Mouse (Mus musculus) neural tube, embryonic 15.5 days (tissue): ENCODE measurements around the gene Cstl1. TPM values are rescaled to one million over a fixed set of nuclear protein-coding genes. Genes with fewer than 3 reads are reported as not detected.

Experiments
- ATAC-seq: fragments of 200-750 bp; cut with Nextera tagmentation; 2 replicates; pipeline ENCODE4 v1.8.0; 2017; ENCODE audit warnings: mild to moderate bottlenecking, moderate TSS enrichment, moderate library complexity; ENCODE audit not compliant: low FRiP score
- H3K27ac ChIP-seq: fragments of 300-500 bp; sonication (generic); replicated peaks from 2 replicates; pipeline ENCODE4 v1.5.1; 2015; ENCODE audit warnings: mild to moderate bottlenecking, inconsistent platforms
- H3K27me3 ChIP-seq: fragments of 300-500 bp; sonication (generic); replicated peaks from 2 replicates; pipeline ENCODE4 v1.6.1; 2015; ENCODE audit warnings: inconsistent platforms
- H3K36me3 ChIP-seq: fragments of 300-500 bp; sonication (generic); 2 replicates; pipeline ENCODE4 v1.6.1; 2015; ENCODE audit warnings: inconsistent platforms
- H3K4me1 ChIP-seq: fragments of 300-500 bp; sonication (generic); 2 replicates; pipeline ENCODE4 v1.6.1; 2015; ENCODE audit warnings: inconsistent platforms
- H3K4me2 ChIP-seq: fragments of 300-500 bp; sonication (generic); 2 replicates; pipeline ENCODE4 v1.6.1; 2015; ENCODE audit warnings: inconsistent platforms, mild to moderate bottlenecking, moderate library complexity
- H3K4me3 ChIP-seq: fragments of 300-500 bp; sonication (generic); replicated peaks from 2 replicates; pipeline ENCODE4 v1.5.1; 2015; ENCODE audit warnings: mild to moderate bottlenecking, inconsistent platforms
- H3K9ac ChIP-seq: fragments of 300-500 bp; sonication (generic); replicated peaks from 2 replicates; pipeline ENCODE4 v1.6.1; 2015; ENCODE audit warnings: mild to moderate bottlenecking, inconsistent platforms
- H3K9me3 ChIP-seq: fragments of 300-500 bp; sonication (generic); replicated peaks from 2 replicates; pipeline ENCODE4 v1.6.1; 2016; ENCODE audit warnings: inconsistent platforms
- WGBS: fragments of 180-500 bp; shearing (Covaris S2); methylation state at CpG from one replicate; pipeline ENCODE4 v1.1.7; 2015; ENCODE audit warnings: mixed read lengths; 5-methylcytosine and 5-hydroxymethylcytosine counted together
- polyA plus RNA-seq: library from polyadenylated mRNA; unstranded; fragments of >200 nt; fragmentation: Nextera tagmentation; extraction: Ambion mirVana; gene quantifications from 2 replicates; pipeline ENCODE4 v1.2.1, GENCODE M21; 2015

Gene Cstl1
- not detected in 2 replicates for polyA plus RNA-seq

DNA sequence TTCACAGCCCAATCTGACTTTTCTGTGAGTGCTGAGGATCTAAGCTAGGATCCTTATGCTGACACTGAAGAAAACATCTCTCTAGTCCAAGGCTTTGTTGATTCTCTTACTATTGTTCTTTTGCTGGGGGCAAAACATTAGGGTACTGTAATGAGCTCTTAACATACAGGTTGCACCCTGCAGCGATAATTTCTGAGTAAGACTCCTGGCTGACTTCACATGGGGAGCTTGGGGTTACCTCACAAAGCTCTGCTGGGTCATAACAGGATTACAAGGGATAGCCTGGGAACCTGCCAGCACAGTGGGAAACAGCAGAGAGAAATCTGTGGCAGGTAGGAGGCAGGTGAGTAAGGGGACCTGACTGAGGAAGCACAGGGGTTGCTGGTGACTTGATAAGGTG, at the start of gene Cstl1:
Cstl1 (plus strand) TSS at position 301 of the 400 bp plus-strand sequence.
- H3K4me1 ChIP-seq: no peaks in the 10 kb centered on the region
- H3K4me3 ChIP-seq: no peak within 1 kb of the TSS
- no peak within 1 kb of the TSS for H3K27ac ChIP-seq
- WGBS: 81% methylated on average over 1 of the region's 1 CpGs
- no peaks in the 10 kb centered on the region for H3K27me3 ChIP-seq
- ATAC-seq: no peak
- no peak within 1 kb of the TSS for H3K9ac ChIP-seq
- H3K4me2 ChIP-seq: no peak within 1 kb of the TSS
- H3K9me3 ChIP-seq: no peaks in the 10 kb centered on the region
- H3K36me3 ChIP-seq: no peaks in the 10 kb centered on the region

DNA sequence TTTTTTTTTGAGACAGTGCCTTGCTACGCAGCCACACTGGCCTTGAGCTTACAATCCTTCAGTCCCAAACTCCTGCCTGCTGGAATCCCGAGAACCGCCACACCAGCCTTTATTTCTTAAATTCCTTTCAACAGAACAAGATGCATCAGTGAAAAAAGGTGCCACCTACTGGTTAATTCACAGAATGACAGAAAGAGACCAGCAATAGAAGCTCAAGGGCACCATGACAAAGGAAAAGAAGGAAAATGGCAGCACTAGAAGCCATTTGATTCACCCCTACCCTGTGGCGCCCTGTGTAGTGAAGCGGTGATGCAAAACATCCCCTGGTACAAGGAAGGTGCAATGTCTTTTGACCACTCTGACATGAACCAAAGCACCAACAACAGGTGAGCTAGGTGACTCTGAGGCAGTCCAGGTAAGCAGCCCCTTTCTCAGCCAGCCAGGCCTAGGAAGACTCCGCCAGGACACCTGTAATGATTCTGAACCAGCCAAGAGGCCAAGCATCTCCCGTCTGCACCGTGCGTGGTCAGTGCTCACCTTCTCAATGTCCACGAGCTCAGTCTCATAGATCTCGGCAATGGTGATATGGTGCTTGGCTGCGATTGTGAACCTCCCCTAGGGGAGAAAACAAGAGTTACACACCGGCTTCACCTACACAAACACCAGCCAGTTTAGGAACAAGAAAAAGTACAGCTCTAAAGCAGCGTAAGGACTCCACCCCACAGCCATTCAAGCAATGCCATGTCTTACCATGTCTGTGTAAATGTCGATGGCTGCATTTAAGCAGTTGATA, 43.6 kb upstream of the Cstl1 start:
- no peak overlapping the region; the same call in 1 of the 2 replicates for H3K27ac ChIP-seq
- no peak overlapping the region for H3K4me2 ChIP-seq
- peaks cover 35% of the 10 kb centered on the region for H3K36me3 ChIP-seq
- no peak overlapping the region for H3K9ac ChIP-seq
- H3K27me3 ChIP-seq: no peaks in the 10 kb centered on the region
- WGBS: 76% methylated on average over 15 of the region's 15 CpGs
- ATAC-seq: peak; percentile 58
- 0 out of 2 replicates have a peak, but pooled peaks cover 5% of the 10 kb centered on the region for H3K4me1 ChIP-seq
- H3K9me3 ChIP-seq: no peaks in the 10 kb centered on the region
- H3K4me3 ChIP-seq: no peak overlapping the region

GRCm38 (mm10) chr2:148707202-148707530, 43.0 kb upstream of the Cstl1 start:
- H3K4me1 ChIP-seq: 0 out of 2 replicates have a peak, but pooled peaks cover 5% of the 10 kb centered on the region
- WGBS: 52% methylated on average over 6 of the region's 6 CpGs
- H3K4me3 ChIP-seq: no peak overlapping the region
- H3K9ac ChIP-seq: no peak overlapping the region
- no peaks in the 10 kb centered on the region for H3K27me3 ChIP-seq
- no peak overlapping the region for H3K4me2 ChIP-seq
- H3K9me3 ChIP-seq: no peaks in the 10 kb centered on the region
- peaks cover 40% of the 10 kb centered on the region for H3K36me3 ChIP-seq
- no peak overlapping the region for H3K27ac ChIP-seq
- ATAC-seq: peak; percentile 56; the same call in 1 of the 2 replicates

DNA sequence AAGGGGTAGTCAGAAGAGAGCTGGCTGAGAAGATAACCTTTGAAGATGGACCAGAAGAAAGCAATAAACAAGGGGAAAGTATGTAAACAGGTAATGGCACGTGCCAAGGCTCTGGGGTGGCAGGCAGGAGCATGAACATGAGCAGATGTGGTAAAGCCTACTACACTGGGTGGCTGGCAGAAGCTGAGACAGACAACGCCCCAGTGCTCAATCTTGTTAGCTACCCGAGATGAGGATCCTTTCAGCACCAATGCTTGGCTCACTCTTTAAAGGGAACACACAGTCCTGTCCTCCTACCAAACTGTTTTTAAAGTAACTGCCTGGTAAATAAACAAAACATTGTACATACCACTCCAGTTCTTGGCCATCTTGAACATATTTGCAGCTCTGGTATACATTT, 37.8 kb upstream of the Cstl1 start:
- H3K4me1 ChIP-seq: no peaks in the 10 kb centered on the region
- H3K36me3 ChIP-seq: peaks cover 24% of the 10 kb centered on the region
- H3K9me3 ChIP-seq: no peaks in the 10 kb centered on the region
- H3K9ac ChIP-seq: no peak overlapping the region
- no peak overlapping the region for H3K27ac ChIP-seq
- ATAC-seq: no peak
- H3K4me2 ChIP-seq: no peak overlapping the region
- H3K4me3 ChIP-seq: no peak overlapping the region
- 87% methylated on average over 3 of the region's 3 CpGs for WGBS
- no peaks in the 10 kb centered on the region for H3K27me3 ChIP-seq

DNA sequence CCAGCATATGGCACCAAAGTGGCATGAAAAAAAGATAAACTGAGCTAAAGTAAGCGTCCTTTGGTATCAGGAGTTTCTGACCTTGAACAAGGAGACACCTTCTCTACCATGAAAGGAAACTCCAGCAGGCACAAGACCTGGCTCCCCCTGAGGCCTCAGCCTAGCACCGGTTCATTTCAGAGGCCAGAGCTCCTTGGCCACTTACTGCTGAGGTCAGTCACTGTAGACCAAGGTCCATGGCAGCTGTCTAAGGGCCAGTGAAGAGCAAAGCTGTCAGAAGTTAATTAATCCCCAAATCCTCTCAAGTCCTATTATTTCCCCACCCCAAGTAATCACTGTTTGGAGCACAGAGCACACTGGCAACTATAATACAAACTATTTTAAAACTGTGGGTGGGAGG, 33.1 kb upstream of the Cstl1 start:
- 90% methylated on average over 2 of the region's 2 CpGs for WGBS
- Histone ChIP-seq H3K36me3 (0 out of 2 replicates have a peak, but pooled peaks cover under 1% of the 10 kb centered on the region), H3K4me3 (no peak overlapping the region), H3K4me2 (no peak overlapping the region), H3K27ac (no peak overlapping the region), H3K4me1 (no peaks in the 10 kb centered on the region), H3K9me3 (no peaks in the 10 kb centered on the region), H3K27me3 (no peaks in the 10 kb centered on the region), H3K9ac (no peak overlapping the region)
- ATAC-seq: no peak

DNA sequence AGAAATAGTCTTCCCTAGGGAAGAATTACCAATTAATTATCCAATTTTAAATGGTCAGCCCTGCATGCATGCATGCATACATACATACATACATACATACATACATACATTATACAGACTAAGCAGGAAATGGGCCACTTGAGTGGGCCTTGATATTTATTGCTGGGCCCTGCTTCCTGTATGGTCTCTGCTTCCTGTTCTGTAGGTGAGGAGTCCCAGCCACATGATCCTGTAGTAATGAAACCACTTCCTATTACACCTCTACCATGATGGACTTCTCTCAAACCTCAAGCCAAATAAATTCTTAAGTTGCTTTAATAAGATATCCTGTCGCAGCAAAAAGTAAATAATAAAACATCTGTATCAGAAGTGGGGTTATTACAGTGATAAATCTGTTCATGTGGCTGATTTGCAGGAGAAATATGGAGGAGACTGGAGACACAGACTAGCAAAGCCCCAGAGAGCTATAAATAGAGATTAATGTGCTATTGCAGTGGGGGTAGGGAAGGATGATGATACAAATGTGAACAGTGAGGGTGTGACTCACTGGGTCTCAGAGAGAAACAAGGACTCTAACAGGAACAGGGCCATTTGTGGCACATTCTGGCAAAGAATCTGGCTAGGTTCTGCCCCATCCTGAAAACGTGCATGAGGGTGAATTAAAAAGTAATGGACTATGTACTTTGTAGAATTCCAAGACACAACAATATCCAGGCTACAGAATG, 30.7 kb upstream of the Cstl1 start:
- no peaks in the 10 kb centered on the region for H3K9me3 ChIP-seq
- no peak overlapping the region for H3K27ac ChIP-seq
- no peak overlapping the region for H3K4me3 ChIP-seq
- no peak overlapping the region for H3K4me2 ChIP-seq
- H3K36me3 ChIP-seq: no peaks in the 10 kb centered on the region
- ATAC-seq: no peak
- 52% methylated on average over 2 of the region's 2 CpGs for WGBS
- H3K27me3 ChIP-seq: no peaks in the 10 kb centered on the region
- no peaks in the 10 kb centered on the region for H3K4me1 ChIP-seq
- no peak overlapping the region for H3K9ac ChIP-seq

DNA sequence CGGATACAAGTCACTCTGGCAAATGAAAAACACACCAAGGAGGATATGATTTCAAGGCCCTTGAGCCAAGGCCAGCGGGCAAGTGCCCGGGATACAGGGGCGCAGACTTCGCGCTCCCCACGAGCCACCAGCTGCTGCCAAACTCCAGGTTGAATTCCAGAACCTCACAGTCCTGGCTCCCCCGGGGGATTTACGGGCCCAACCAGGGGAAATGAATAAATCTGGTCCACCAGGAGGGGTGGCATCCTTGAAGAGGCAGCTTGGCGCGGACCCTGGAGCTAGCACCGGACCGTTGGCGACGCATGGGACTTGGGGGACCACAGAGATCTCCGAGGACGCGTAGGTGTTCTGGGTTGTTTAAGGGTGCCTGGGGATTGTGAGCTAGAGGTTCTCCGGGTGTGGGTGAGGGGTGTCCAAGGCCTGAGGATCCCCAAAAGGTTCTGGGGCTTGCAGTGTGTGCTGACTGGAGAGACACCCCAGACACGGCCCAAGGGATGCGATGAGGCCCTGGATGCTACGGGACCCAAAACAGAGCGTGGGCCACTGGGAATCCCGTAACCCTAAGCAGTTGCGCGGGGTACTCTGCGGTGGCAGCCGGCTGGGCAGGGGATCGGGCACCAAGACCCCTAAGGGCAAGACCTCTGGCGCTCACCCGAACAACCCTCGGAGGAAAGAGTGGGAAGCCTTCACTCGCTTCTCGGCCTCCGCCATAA, 18.4 kb upstream of the Cstl1 start:
- ATAC-seq: peak; percentile 82
- under 1% methylated on average over 35 of the region's 35 CpGs for WGBS
- Histone ChIP-seq H3K27me3 (no peaks in the 10 kb centered on the region), H3K9ac (peak overlapping the region; percentile 94), H3K4me2 (peak overlapping the region; percentile 71), H3K4me1 (peaks cover 31% of the 10 kb centered on the region), H3K4me3 (peak overlapping the region; percentile 93), H3K36me3 (no peaks in the 10 kb centered on the region), H3K9me3 (no peaks in the 10 kb centered on the region), H3K27ac (peak overlapping the region; percentile 81)

DNA sequence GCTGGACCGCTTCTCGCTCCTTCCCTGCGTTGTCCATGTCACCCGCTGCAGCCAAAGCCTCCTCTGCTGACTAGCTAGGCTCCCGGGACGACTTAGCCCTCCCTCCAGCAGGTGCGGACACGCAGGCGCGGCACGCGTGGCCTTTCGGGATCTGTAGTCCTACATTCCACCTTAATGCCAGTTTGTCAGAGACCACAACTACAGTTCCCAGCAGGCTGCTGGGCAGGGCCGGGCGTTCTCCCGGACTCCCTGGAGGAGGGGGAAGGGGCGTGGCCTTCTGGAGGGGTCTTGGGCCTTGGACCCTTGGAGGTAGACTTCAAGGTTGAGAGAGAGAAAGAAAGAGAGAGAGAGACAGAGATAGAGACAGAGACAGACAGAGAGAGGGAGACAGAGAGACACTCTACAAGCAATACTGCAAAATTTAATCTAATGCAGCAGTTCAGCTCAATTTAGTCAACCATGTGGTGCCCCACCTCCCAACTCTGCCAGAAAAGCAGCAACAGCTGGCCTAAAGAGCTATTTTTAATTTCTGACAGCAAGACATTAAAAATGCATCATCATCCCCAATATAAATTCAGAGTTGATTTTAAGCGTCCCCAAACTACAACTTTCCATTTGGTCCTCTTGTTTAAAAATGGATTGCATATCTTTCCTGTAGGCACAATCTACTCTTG, 17.7 kb upstream of the Cstl1 start, which contains the start of gene Napb:
Napb (minus strand) TSS at position 141 of the 674 bp plus-strand sequence.
- Histone ChIP-seq H3K27ac (peak within 1 kb of the TSS; percentile 81), H3K36me3 (no peaks in the 10 kb centered on the region), H3K4me3 (peak within 1 kb of the TSS; percentile 93), H3K9me3 (no peaks in the 10 kb centered on the region), H3K27me3 (no peaks in the 10 kb centered on the region), H3K4me2 (peak within 1 kb of the TSS; percentile 71), H3K4me1 (peaks cover 31% of the 10 kb centered on the region), H3K9ac (peak within 1 kb of the TSS; percentile 94)
- peak; percentile 100 for ATAC-seq
- WGBS: 4% methylated on average over 18 of the region's 18 CpGs

DNA sequence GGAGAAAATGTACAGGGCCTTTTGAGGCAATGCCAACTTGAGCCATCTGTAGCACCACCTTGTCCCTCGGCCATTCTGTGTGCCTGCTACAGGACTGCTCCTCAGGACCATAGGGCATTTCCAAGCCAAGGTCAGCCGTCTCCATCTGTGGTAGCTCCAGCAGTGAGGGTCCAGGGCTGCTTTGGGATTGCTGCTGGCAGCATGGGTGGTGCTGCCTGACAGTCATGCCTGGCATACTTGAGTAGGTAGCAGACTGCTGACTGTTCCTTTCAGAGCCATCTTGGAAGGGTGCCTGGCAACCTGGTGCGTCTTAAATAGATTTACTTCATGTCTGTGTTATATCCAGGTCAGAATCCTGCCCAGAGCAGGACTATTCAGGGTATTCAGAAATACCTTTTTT, 7.2 kb upstream of the Cstl1 start:
- H3K9ac ChIP-seq: no peak overlapping the region
- H3K36me3 ChIP-seq: no peaks in the 10 kb centered on the region
- no peak for ATAC-seq
- no peak overlapping the region for H3K4me3 ChIP-seq
- H3K4me2 ChIP-seq: no peak overlapping the region
- no peak overlapping the region for H3K27ac ChIP-seq
- 71% methylated on average over 3 of the region's 3 CpGs for WGBS
- H3K4me1 ChIP-seq: no peaks in the 10 kb centered on the region
- H3K27me3 ChIP-seq: no peaks in the 10 kb centered on the region
- H3K9me3 ChIP-seq: no peaks in the 10 kb centered on the region

- H3K4me1 ChIP-seq: no peaks in the 10 kb centered on the region
- no peak overlapping the region for H3K4me2 ChIP-seq
- no peaks in the 10 kb centered on the region for H3K9me3 ChIP-seq
- H3K27ac ChIP-seq: no peak overlapping the region
- WGBS: 81% methylated on average over 3 of the region's 3 CpGs
- H3K27me3 ChIP-seq: no peaks in the 10 kb centered on the region
- no peak for ATAC-seq
- H3K9ac ChIP-seq: no peak overlapping the region
- H3K4me3 ChIP-seq: no peak overlapping the region
- no peaks in the 10 kb centered on the region for H3K36me3 ChIP-seq
Measured at GRCm38 (mm10) chr2:148743846-148744407, 6.2 kb upstream of the Cstl1 start.
